Mouse (Mus musculus): ENCODE measurements around the gene Gm4924.

GRCm38 (mm10) chr10:82320134-82320533 is 33.9 kb upstream of the Gm4924 start:
- TF ChIP-seq POLR2A (IDR thresholded peaks at IDR 0.05; ENCODE audit: borderline replicate concordance, insufficient read depth, low read length) (no peak), CTCF (IDR thresholded peaks at IDR 0.05; ENCODE audit: borderline replicate concordance, insufficient read depth, low read depth, low read length) (no peak)
